Mouse (Mus musculus): Measurements from ENCODE around the gene Rpl37.
A peak's percentile ranks its signal among the peaks of the same experiment; 100 is the strongest.

Gene Rpl37

GRCm38 (mm10) chr15:5116270-5117030 is at the start of gene Rpl37:
Rpl37 (plus strand) TSS chr15:5116645.
- DNase-seq (ENCODE audit: low read depth), result peak; percentile 98

GRCm38 (mm10) chr15:5068801-5069518 is 47.5 kb upstream of the Rpl37 start:
- no peak for DNase-seq (ENCODE audit: low read depth)

- no peak for DNase-seq (ENCODE audit: low read depth)
These were observed 35.2 kb upstream of the Rpl37 start for GRCm38 (mm10) chr15:5081235-5081634.

- peak; percentile 54 for DNase-seq (ENCODE audit: low read depth)
These were observed 30.3 kb upstream of the Rpl37 start for GRCm38 (mm10) chr15:5086162-5086561.

- no peak for DNase-seq (ENCODE audit: low read depth)
These were observed 27.4 kb upstream of the Rpl37 start for GRCm38 (mm10) chr15:5088850-5089608.

- no peak for DNase-seq (ENCODE audit: low read depth)
These were observed 26.3 kb upstream of the Rpl37 start for GRCm38 (mm10) chr15:5090131-5090530.

- no peak for DNase-seq (ENCODE audit: low read depth)
These were observed 20.7 kb upstream of the Rpl37 start for GRCm38 (mm10) chr15:5095534-5096301.

GRCm38 (mm10) chr15:5097376-5097775 is 19.1 kb upstream of the Rpl37 start:
- no peak for DNase-seq (ENCODE audit: low read depth)

- DNase-seq (ENCODE audit: low read depth), result no peak
These were observed 14.1 kb upstream of the Rpl37 start for GRCm38 (mm10) chr15:5102312-5102711.

- no peak for DNase-seq (ENCODE audit: low read depth)
These were observed 10.6 kb upstream of the Rpl37 start for GRCm38 (mm10) chr15:5105891-5106290.

- DNase-seq (ENCODE audit: low read depth), result peak; percentile 80
These were observed 10.2 kb upstream of the Rpl37 start for GRCm38 (mm10) chr15:5106293-5106692.

- DNase-seq (ENCODE audit: low read depth), result peak; percentile 88
These were observed 8.5 kb upstream of the Rpl37 start, which contains the start of gene Card6 for GRCm38 (mm10) chr15:5107686-5108654. Card6 (minus strand) TSS chr15:5108539.

- peak; percentile 69 for DNase-seq (ENCODE audit: low read depth)
These were observed 7.8 kb upstream of the Rpl37 start for GRCm38 (mm10) chr15:5108655-5109040.

- no peak for DNase-seq (ENCODE audit: low read depth)
These were observed 3.8 kb upstream of the Rpl37 start for GRCm38 (mm10) chr15:5112651-5113050.

GRCm38 (mm10) chr15:5115173-5115572 is 1.3 kb upstream of the Rpl37 start:
- no peak for DNase-seq (ENCODE audit: low read depth)

- DNase-seq (ENCODE audit: low read depth), result peak; percentile 63
These were observed 671 bp downstream of the Rpl37 start for GRCm38 (mm10) chr15:5117031-5117601.

- DNase-seq (ENCODE audit: low read depth), result no peak
These were observed 2.2 kb downstream of the Rpl37 start for GRCm38 (mm10) chr15:5118626-5119025.

GRCm38 (mm10) chr15:5119192-5119591 is 2.7 kb downstream of the Rpl37 start:
- no peak for DNase-seq (ENCODE audit: low read depth)

GRCm38 (mm10) chr15:5119707-5120106 is 3.3 kb downstream of the Rpl37 start:
- peak; percentile 16 for DNase-seq (ENCODE audit: low read depth)

Data from naive thymus-derived CD4-positive, alpha-beta T cell, adult 2 months (primary cell).